Mouse (Mus musculus) limb, embryonic 11.5 days (tissue): ENCODE data around the gene Hist1h2ak. TPM values are rescaled to one million over a fixed set of nuclear protein-coding genes. Genes with fewer than 3 reads are reported as not detected.
"Not testable (repeated sequence)": the region's sequence is repeated elsewhere in the genome, so short reads cannot be mapped to it uniquely, and the experiment has no call there.

Experiments used
- ATAC-seq: fragments of 200-750 bp; cut with Nextera tagmentation; 2 replicates; pipeline ENCODE4 v1.8.0; 2017; ENCODE audit warnings: low read depth; ENCODE audit not compliant: insufficient number of reproducible peaks, low FRiP score, low TSS enrichment
- DNase-seq: peaks from one replicate; pipeline ENCODE4 v3.0.0-alpha.2; 2015; ENCODE audit warnings: low spot score
- H3K27ac ChIP-seq: fragments of 300-500 bp; sonication (generic); replicated peaks from 2 replicates; pipeline ENCODE4 v1.5.1; 2014; ENCODE audit warnings: low read depth, mild to moderate bottlenecking, low read length
- H3K27me3 ChIP-seq: fragments of 300-500 bp; sonication (generic); 2 replicates; pipeline ENCODE4 v1.6.1; 2014; ENCODE audit warnings: mild to moderate bottlenecking, low read length, mixed read lengths; ENCODE audit not compliant: control insufficient read depth, insufficient read depth
- H3K36me3 ChIP-seq: fragments of 300-500 bp; sonication (generic); 2 replicates; pipeline ENCODE4 v1.6.1; 2014; ENCODE audit warnings: mild to moderate bottlenecking, low read length, moderate library complexity, mixed read lengths; ENCODE audit not compliant: control insufficient read depth, insufficient read depth
- H3K4me1 ChIP-seq: fragments of 300-500 bp; sonication (generic); 2 replicates; pipeline ENCODE4 v1.6.1; 2014; ENCODE audit warnings: low read length, mixed read lengths; ENCODE audit not compliant: control insufficient read depth, insufficient read depth
- H3K4me2 ChIP-seq: fragments of 300-500 bp; sonication (generic); 2 replicates; pipeline ENCODE4 v1.6.1; 2014; ENCODE audit warnings: low read depth, mild to moderate bottlenecking, moderate library complexity; ENCODE audit not compliant: severe bottlenecking
- H3K4me3 ChIP-seq: fragments of 300-500 bp; sonication (generic); 2 replicates; pipeline ENCODE4 v1.5.1; 2014; ENCODE audit warnings: low read depth, low read length
- H3K9ac ChIP-seq: fragments of 300-500 bp; sonication (generic); 2 replicates; pipeline ENCODE4 v1.6.1; 2014; ENCODE audit warnings: mild to moderate bottlenecking, low read length
- H3K9me3 ChIP-seq: fragments of 300-500 bp; sonication (generic); 2 replicates; pipeline ENCODE4 v1.6.1; 2016; ENCODE audit warnings: low read length; ENCODE audit not compliant: control insufficient read depth
- WGBS: fragments of 180-500 bp; shearing (Covaris S2); extraction: QIAGEN DNeasy Blood & Tissue Kit; methylation state at CpG from one replicate; pipeline ENCODE4 v1.1.7; 2014; 5-methylcytosine and 5-hydroxymethylcytosine counted together
- polyA plus RNA-seq: library from polyadenylated mRNA; unstranded; fragments of >200 nt; fragmentation: Nextera tagmentation; extraction: Ambion mirVana; gene quantifications from 2 replicates; pipeline ENCODE4 v1.2.1, GENCODE M21; 2014

Hist1h2ak gene
- polyA plus RNA-seq, 1 experiment from 2014 or later = 6.1 TPM

DNA sequence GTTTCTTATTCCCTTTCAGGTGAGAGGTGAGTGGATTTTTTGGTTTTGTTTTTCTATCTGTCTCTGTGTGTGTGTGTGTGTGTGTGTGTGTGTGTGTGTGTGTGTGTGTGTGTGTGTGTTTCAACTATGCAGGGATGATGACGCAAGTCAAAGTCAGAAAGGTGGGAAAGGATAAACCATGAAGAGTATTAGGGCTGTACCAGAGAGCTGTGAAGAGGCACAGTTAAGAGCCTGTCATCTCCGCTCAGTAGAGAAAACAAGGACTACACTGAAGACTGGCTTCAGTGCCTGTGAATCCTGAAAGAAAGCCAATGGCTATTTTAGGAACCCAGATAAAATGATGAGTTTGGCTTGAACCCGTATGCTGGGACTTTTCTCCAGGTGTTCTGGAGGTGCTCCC, 1.8 kb downstream of the Hist1h2ak start:
- no peak overlapping the region for H3K4me3 ChIP-seq

DNA sequence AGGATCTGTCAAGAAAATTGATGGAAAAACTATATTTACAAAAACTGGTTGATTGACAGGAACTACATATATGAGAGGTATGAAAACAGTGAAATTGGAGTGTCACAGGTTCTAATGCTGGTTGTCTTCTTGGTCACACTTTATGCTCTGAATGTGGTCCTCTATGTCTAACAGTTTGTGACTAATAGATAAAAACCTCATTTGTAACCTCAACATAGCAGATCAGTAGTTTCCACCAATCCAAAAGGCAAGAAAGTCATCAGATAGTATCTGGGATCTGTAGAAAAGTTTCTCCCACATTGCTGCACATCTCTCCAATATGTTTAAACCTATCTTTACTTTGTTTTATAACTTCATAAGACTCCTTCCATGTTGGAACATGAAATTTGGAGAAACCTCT, 2.2 kb downstream of the Hist1h2ak start:
- H3K4me1 ChIP-seq = no peaks in the 10 kb centered on the region
- no peaks in the 10 kb centered on the region for H3K27me3 ChIP-seq
- no peak for ATAC-seq
- H3K27ac ChIP-seq = peak overlapping the region; percentile 53
- H3K36me3 ChIP-seq = no peaks in the 10 kb centered on the region
- H3K4me2 ChIP-seq = no peak overlapping the region
- H3K9ac ChIP-seq = no peak overlapping the region
- no peak for DNase-seq
- no peak overlapping the region for H3K4me3 ChIP-seq
- H3K9me3 ChIP-seq = no peaks in the 10 kb centered on the region

More for the DNA sequence above, 1.8 kb downstream of the Hist1h2ak start:
- Histone ChIP-seq H3K36me3 (no peaks in the 10 kb centered on the region), H3K9me3 (no peaks in the 10 kb centered on the region), H3K9ac (no peak overlapping the region), H3K27me3 (no peaks in the 10 kb centered on the region), H3K4me1 (no peaks in the 10 kb centered on the region), H3K4me2 (no peak overlapping the region), H3K27ac (peak overlapping the region; percentile 92; the same call in 1 of the 2 replicates)
- ATAC-seq (no peak), DNase-seq (peak; percentile 23)
- 89% methylated on average over 3 of the region's 3 CpGs for WGBS

DNA sequence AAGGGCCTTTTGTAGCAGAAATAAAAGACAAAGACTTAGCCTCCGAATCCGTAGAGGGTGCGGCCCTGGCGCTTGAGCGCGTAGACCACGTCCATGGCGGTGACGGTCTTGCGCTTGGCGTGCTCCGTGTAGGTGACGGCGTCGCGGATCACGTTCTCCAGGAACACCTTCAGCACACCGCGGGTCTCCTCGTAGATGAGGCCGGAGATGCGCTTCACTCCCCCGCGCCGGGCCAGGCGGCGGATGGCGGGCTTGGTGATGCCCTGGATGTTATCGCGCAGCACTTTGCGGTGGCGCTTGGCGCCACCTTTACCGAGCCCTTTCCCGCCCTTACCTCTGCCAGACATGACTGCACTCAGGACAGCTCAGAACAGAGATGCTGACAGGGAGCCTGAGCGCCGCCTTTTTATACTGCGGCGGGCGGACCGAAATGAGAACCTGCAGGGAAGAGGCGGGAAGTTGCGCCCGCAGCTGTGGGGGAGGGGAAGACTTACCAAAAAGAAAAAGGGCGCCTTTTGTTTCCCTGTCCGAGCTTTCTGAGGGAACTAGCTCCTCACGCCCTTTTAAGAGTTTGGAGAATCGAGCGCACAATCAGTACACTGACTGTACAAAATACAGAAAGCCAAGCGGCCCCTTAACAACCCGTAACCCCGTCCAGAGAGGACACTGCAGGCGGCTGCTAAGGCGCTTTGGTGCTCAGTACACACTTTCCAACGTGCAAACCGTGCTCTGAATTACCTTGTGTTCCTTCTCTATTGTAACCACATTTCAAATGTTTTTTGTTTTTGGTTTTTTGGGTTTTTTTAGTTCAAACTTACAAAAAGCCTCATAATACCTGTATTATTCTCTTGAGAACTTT, 3.2 kb downstream of the Hist1h2ak start, which contains the start of gene Hist1h4k:
Hist1h4k (minus strand) TSS at position 347 of the 859 bp plus-strand sequence.
- Histone ChIP-seq H3K9ac (peak within 1 kb of the TSS; percentile 76), H3K4me2 (peak within 1 kb of the TSS; percentile 83), H3K4me3 (peak within 1 kb of the TSS; percentile 56), H3K27ac (peak within 1 kb of the TSS; percentile 98)
- ATAC-seq (peak; percentile 88), DNase-seq (peak; percentile 99)
- not testable (repeated sequence) for H3K36me3 ChIP-seq, H3K9me3 ChIP-seq, H3K4me1 ChIP-seq, H3K27me3 ChIP-seq
- under 1% methylated on average over 41 of the region's 56 CpGs for WGBS

DNA sequence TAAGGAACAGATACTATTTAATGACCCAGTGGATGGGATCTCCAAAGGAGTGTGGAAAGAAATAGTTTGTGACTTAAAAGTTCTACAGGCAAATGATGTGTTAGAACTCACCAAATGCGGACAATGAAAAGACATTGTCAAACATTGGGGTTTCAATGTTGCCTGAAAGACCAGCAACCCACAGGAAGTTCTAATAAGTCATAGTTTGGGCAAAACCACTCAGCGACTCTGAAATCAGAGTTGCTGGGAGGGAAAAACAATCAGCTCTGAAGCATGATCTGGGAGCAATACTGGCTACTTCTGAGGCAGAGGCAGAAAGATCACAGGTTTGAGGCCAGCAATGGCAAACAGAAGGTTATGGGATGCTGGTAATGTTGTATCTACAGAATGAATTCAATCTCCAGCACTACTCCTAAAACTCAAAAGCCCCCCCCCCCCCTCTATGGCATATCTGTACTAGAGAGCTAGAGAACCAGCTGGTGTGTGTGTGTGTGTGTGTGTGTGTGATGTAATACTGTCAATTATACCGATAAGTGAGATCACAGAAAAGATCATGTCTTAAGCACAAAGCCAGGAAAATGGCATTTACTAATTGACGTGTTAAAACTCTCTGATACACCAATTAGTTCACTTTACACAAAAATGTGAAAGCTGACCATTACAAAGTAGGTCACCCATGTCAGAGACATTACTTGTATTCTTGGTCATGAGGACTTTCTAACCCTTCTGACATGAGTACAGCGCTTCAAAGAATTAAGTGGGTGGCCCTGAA, 4.1 kb downstream of the Hist1h2ak start:
- Histone ChIP-seq H3K9ac (peak overlapping the region; percentile 76), H3K4me1 (no peaks in the 10 kb centered on the region), H3K27ac (peak overlapping the region; percentile 98), H3K36me3 (no peaks in the 10 kb centered on the region), H3K4me3 (peak overlapping the region; percentile 56), H3K9me3 (no peaks in the 10 kb centered on the region), H3K27me3 (no peaks in the 10 kb centered on the region), H3K4me2 (peak overlapping the region; percentile 83)
- DNase-seq (peak; percentile 67), ATAC-seq (no peak)
- 5% methylated on average over 5 of the region's 5 CpGs for WGBS

DNA sequence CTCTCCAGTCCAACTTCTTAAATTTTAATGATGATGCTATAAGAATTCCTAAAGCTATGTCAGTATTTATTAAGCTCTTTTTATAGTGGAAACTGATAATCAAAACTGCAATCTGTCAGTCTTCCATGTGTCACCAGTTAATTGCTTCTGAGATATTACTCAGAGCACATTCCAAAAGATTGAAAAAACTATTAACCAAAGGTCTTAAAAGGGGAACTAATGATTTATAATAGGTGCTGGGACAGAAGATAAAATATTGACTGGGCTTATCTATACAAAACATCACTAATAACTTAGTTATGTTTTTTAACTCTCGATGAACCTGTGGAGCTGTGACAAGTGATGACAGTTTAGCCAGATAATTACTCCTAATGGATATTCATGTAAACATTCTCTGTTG, 8.6 kb downstream of the Hist1h2ak start:
- Histone ChIP-seq H3K4me3 (no peak overlapping the region), H3K27me3 (no peaks in the 10 kb centered on the region), H3K9ac (no peak overlapping the region), H3K9me3 (no peaks in the 10 kb centered on the region), H3K36me3 (no peaks in the 10 kb centered on the region), H3K4me1 (no peaks in the 10 kb centered on the region), H3K4me2 (no peak overlapping the region), H3K27ac (no peak overlapping the region)
- no peak for DNase-seq
- WGBS = 87% methylated on average over 1 of the region's 1 CpGs
- no peak for ATAC-seq

DNA sequence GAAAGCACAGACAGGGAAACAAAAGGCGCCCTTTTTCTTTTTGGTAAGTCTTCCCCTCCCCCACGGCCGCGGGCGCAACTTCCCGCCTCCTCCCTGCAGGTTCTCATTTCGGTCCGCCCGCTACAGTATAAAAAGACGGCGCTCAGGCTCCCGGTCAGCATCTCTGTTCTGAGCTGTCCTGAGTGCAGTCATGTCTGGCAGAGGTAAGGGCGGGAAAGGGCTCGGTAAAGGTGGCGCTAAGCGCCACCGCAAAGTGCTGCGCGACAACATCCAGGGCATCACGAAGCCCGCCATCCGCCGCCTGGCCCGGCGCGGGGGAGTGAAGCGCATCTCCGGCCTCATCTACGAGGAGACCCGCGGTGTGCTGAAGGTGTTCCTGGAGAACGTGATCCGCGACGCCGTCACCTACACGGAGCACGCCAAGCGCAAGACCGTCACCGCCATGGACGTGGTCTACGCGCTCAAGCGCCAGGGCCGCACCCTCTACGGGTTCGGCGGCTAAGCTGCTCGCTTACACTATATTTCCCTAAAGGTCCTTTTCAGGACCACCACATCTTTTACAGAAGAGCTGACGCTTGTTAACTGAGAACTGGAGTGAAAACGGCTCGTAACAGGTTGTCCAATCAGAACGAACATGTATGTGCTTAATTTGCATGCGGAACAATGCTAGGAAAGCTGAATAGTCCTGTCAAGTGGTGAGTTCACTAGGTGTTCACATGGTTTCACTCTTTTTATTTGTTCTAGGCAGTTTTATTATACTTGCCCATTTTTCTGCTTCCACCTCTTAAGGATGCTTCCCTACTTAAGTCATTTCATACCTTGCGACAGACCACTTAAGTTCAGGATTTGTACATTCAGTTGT, 18.5 kb downstream of the Hist1h2ak start, which contains the start of gene Hist1h4j:
Hist1h4j (plus strand) TSS at position 159 of the 862 bp plus-strand sequence.
- peak; percentile 99 for DNase-seq
- H3K9me3 ChIP-seq, H3K27me3 ChIP-seq, H3K4me1 ChIP-seq, H3K36me3 ChIP-seq: not testable (repeated sequence)
- peak; percentile 92 for ATAC-seq
- Histone ChIP-seq H3K4me2 (peak within 1 kb of the TSS; percentile 52), H3K9ac (peak within 1 kb of the TSS; percentile 90), H3K27ac (peak within 1 kb of the TSS; percentile 98), H3K4me3 (peak within 1 kb of the TSS; percentile 38)
- under 1% methylated on average over 43 of the region's 56 CpGs for WGBS

DNA sequence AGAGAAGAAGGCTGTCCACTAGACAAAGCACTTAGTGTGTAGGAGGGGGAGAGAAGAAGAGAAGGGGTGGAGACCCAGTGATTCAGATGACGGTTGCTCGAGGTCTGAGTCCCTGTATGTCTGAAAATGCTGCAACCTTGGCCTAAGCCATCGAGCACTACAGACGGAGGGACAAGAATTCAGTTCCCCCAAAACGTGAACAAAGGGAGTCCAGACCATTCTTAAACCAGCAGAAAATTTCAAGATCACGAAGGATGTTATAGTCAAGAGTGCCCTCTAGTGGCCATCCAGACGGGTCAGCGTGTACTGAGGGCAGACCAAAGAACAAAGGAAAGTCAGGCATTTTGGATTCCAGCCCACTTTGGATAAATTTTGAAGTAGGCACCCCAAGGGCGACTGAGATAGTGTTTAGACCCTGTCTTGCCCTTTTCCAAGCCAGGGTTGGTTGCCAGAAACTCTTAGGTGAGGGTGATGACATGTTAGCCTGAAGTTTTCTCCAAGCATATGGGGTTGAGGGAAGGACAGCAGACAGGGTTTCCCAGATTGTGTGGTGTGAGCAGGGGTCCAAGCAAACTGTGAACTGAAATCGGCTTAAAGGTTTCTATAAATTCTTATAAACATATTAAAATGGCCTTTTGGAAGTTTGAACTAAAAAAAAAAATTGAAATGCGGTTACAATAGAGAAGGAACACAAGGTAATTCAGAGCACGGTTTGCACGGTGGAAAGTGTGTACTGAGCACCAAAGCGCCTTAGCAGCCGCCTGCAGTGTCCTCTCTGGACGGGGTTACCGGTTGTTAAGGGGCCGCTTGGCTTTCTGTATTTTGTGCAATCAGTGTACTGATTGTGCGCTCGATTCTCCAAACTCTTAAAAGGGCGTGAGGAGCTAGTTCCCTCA, 19.4 kb downstream of the Hist1h2ak start:
- Histone ChIP-seq H3K36me3 (no peaks in the 10 kb centered on the region), H3K27ac (peak overlapping the region; percentile 98), H3K9ac (peak overlapping the region; percentile 90), H3K4me3 (peak overlapping the region; percentile 38), H3K4me2 (peak overlapping the region; percentile 52), H3K4me1 (no peaks in the 10 kb centered on the region), H3K9me3 (no peaks in the 10 kb centered on the region), H3K27me3 (no peaks in the 10 kb centered on the region)
- peak; percentile 87 for DNase-seq
- ATAC-seq = peak; percentile 77
- under 1% methylated on average over 21 of the region's 21 CpGs for WGBS
